Mouse (Mus musculus) activated CD4-positive, CD25-positive, alpha-beta regulatory T cell, adult 9 weeks (primary cell): ENCODE results near the gene Cldn34b4. TPM values are rescaled to one million over a fixed set of nuclear protein-coding genes. Genes with fewer than 3 reads are reported as not detected.

Source experiments
- polyA plus RNA-seq: library from polyadenylated mRNA; unstranded; fragments of 100-300 nt; shearing (Covaris generic); gene quantifications from one replicate; pipeline ENCODE4 v1.2.1, GENCODE M21; 2017

Gene Cldn34b4
- polyA plus RNA-seq, result not detected

GRCm38 (mm10) chrX:76393050-76393449 lies at the start of gene Cldn34b4:
Gene Cldn34b4, plus strand, starts transcription at chrX:76393350.

Other genes starting within 250 kb of the Cldn34b4 start
- gene Cldn34b3, start 129.0 kb upstream of the Cldn34b4 start, polyA plus RNA-seq, result not detected
- gene Cldn34d, start 209.6 kb downstream of the Cldn34b4 start, polyA plus RNA-seq, result not detected